Mouse (Mus musculus): Measurements from ENCODE around the gene Cltc.

DNA sequence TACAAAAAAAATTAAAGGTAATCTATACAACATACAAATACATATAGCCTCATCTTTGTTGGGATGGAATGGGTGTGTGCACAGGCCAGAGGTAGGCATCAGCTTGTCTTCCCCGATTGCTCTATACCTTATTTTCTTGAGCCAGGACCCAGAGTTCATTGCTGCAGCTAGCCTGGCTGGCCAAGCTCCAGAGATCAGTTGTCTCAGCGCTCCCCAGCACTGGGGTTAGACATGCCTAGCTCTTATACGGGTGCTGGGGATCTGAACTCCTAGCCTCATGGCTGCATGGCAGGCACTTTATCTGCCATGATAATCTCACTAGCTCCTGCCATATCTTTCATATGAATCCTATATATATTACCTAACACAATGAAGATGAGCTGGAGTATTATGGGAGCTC lies 89.2 kb downstream of the Cltc start:
- TF ChIP-seq CTCF (IDR thresholded peaks at IDR 0.05; ENCODE audit: low read depth), result no peak
- no peak for TF ChIP-seq EP300 (optimal IDR thresholded peaks at IDR 0.05)

Measured in stomach, postnatal 0 days (tissue).